Mouse (Mus musculus) testis, postnatal 14 days (tissue): ENCODE measurements around the gene Atf6.

Experiments
- DNase-seq: peaks from one replicate; pipeline ENCODE4 v3.0.0; 2021; ENCODE audit warnings: low spot score

Gene Atf6

GRCm38 (mm10) chr1:170657643-170658314 is 209.8 kb downstream of the Atf6 start:
- DNase-seq = peak; percentile 52

GRCm38 (mm10) chr1:170657228-170657521 is 210.4 kb downstream of the Atf6 start:
- no peak for DNase-seq

GRCm38 (mm10) chr1:170656518-170657227 is 210.9 kb downstream of the Atf6 start:
- no peak for DNase-seq

- DNase-seq = peak; percentile 30
These were observed 212.2 kb downstream of the Atf6 start for GRCm38 (mm10) chr1:170655280-170655917.
